Mouse (Mus musculus): ENCODE results near the gene Abca6.

The Abca6 gene

GRCm38 (mm10) chr11:110251534-110251933, at the start of gene Abca6:
Gene Abca6 (minus strand): TSS chr11:110251776.
- no peak for DNase-seq (ENCODE audit: low read depth)

GRCm38 (mm10) chr11:110297917-110298533, 46.4 kb upstream of the Abca6 start:
- DNase-seq (ENCODE audit: low read depth): no peak

- no peak for DNase-seq (ENCODE audit: low read depth)
Observed at GRCm38 (mm10) chr11:110290586-110290985, 39.0 kb upstream of the Abca6 start.

- no peak for DNase-seq (ENCODE audit: low read depth)
Observed at GRCm38 (mm10) chr11:110288423-110288822, 36.8 kb upstream of the Abca6 start.

- DNase-seq (ENCODE audit: low read depth): no peak
Observed at GRCm38 (mm10) chr11:110287694-110288093, 36.1 kb upstream of the Abca6 start.

- DNase-seq (ENCODE audit: low read depth): no peak
Observed at GRCm38 (mm10) chr11:110286331-110286730, 34.8 kb upstream of the Abca6 start.

GRCm38 (mm10) chr11:110284849-110285248, 33.3 kb upstream of the Abca6 start:
- no peak for DNase-seq (ENCODE audit: low read depth)

- no peak for DNase-seq (ENCODE audit: low read depth)
Observed at GRCm38 (mm10) chr11:110284185-110284787, 32.7 kb upstream of the Abca6 start.

- no peak for DNase-seq (ENCODE audit: low read depth)
Observed at GRCm38 (mm10) chr11:110274794-110275193, 23.2 kb upstream of the Abca6 start.

- DNase-seq (ENCODE audit: low read depth): peak; percentile 81
Observed at GRCm38 (mm10) chr11:110271745-110272144, 20.2 kb upstream of the Abca6 start.

GRCm38 (mm10) chr11:110268244-110268844, 16.8 kb upstream of the Abca6 start:
- DNase-seq (ENCODE audit: low read depth): peak; percentile 91

GRCm38 (mm10) chr11:110267232-110267631, 15.7 kb upstream of the Abca6 start:
- DNase-seq (ENCODE audit: low read depth): no peak

- DNase-seq (ENCODE audit: low read depth): no peak
Observed at GRCm38 (mm10) chr11:110266757-110267156, 15.2 kb upstream of the Abca6 start.

- DNase-seq (ENCODE audit: low read depth): no peak
Observed at GRCm38 (mm10) chr11:110261867-110262266, 10.3 kb upstream of the Abca6 start.

GRCm38 (mm10) chr11:110257911-110258310, 6.3 kb upstream of the Abca6 start:
- DNase-seq (ENCODE audit: low read depth): no peak

GRCm38 (mm10) chr11:110257061-110257460, 5.5 kb upstream of the Abca6 start:
- no peak for DNase-seq (ENCODE audit: low read depth)

- DNase-seq (ENCODE audit: low read depth): no peak
Observed at GRCm38 (mm10) chr11:110252256-110252655, 680 bp upstream of the Abca6 start.

- DNase-seq (ENCODE audit: low read depth): no peak
Observed at GRCm38 (mm10) chr11:110244730-110245129, 6.8 kb downstream of the Abca6 start.

GRCm38 (mm10) chr11:110237466-110237865, 14.1 kb downstream of the Abca6 start:
- DNase-seq (ENCODE audit: low read depth): no peak

- DNase-seq (ENCODE audit: low read depth): no peak
Observed at GRCm38 (mm10) chr11:110232975-110233374, 18.6 kb downstream of the Abca6 start.

- DNase-seq (ENCODE audit: low read depth): no peak
Observed at GRCm38 (mm10) chr11:110217118-110217517, 34.5 kb downstream of the Abca6 start.

- DNase-seq (ENCODE audit: low read depth): no peak
Observed at GRCm38 (mm10) chr11:110203930-110204329, 47.6 kb downstream of the Abca6 start.

- no peak for DNase-seq (ENCODE audit: low read depth)
Observed at GRCm38 (mm10) chr11:110198882-110199281, 52.7 kb downstream of the Abca6 start.

Data from naive thymus-derived CD4-positive, alpha-beta T cell, adult 2 months (primary cell).